Mouse (Mus musculus) brown adipose tissue, adult 24 weeks (tissue): Measurements from ENCODE around the gene Gls2. TPM values are rescaled to one million over a fixed set of nuclear protein-coding genes. Genes with fewer than 3 reads are reported as not detected.
A peak's percentile ranks its signal among the peaks of the same experiment; 100 is the strongest.
"Not testable (repeated sequence)": the region's sequence is repeated elsewhere in the genome, so short reads cannot be mapped to it uniquely, and the experiment has no call there.

Experiments
- H3K27ac ChIP-seq: fragments of 200-500 bp; replicated peaks from 2 replicates; pipeline ENCODE4 v1.5.1; 2012; ENCODE audit warnings: low read depth, mild to moderate bottlenecking, low read length
- H3K4me1 ChIP-seq: fragments of 200-500 bp; 2 replicates; pipeline ENCODE4 v1.6.1; 2012; ENCODE audit warnings: low read length, mixed read lengths; ENCODE audit not compliant: control insufficient read depth, insufficient read depth, insufficient read length
- H3K4me3 ChIP-seq: fragments of 200-500 bp; 2 replicates; pipeline ENCODE4 v1.5.1; 2012; ENCODE audit warnings: low read depth, mild to moderate bottlenecking, low read length, moderate library complexity; ENCODE audit not compliant: insufficient read depth
- polyA plus RNA-seq: library from polyadenylated mRNA; stranded (reverse); fragments of >200 nt; gene quantifications from 2 replicates; pipeline ENCODE4 v1.2.4, GENCODE M21; 2012; ENCODE audit not compliant: missing spikeins, insufficient read depth, insufficient read length

Gene Gls2
- polyA plus RNA-seq, 1 experiment, result 0.87 TPM

DNA sequence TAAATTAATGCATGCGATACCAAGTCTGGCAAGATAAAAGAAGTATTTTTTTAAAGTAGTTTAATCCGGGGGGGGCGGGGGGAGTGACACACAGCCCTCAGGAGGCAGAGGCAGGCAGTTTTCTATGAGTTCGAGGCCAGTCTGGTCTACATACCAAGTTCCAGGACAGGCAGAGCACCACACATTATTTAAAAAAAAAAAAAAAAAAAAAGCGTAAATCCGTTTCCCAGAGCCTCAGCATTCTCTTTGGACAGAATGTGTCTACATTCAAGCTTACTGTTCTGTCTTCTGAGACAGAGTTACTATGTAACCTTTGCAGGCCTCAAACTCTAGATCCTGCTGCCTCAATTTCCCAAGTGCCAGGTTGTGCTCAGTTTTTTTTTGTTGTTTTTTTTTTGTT is 17.9 kb downstream of the Gls2 start:
- Histone ChIP-seq H3K4me3 (peak overlapping the region; percentile 83), H3K27ac (peak overlapping the region; percentile 43; the same call in 1 of the 2 replicates), H3K4me1 (no peaks in the 10 kb centered on the region)

DNA sequence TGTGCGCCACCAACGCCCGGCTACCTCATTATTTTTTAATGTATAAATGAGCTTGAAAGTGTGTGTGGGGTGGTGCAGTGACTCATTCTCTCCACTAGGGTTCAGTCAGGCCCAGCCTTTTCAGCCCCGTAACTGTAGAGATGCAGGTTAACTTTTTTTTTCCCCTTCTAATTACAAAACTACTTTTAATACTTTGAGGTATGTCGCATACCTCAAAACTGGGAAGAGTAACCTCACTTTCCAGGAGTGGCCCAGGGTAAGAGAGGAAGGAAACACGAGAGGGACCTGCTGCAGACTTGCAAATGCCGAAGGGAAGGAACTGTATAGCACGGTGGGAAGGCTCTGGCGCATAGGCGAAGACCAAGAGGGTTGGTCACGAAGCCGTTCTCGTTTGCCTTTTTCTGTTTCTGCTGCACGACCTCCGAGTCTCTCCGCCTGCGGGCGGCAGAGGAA is 18.6 kb downstream of the Gls2 start:
- H3K4me3 ChIP-seq, result peak overlapping the region; percentile 44
- no peaks in the 10 kb centered on the region for H3K4me1 ChIP-seq
- H3K27ac ChIP-seq, result no peak overlapping the region

DNA sequence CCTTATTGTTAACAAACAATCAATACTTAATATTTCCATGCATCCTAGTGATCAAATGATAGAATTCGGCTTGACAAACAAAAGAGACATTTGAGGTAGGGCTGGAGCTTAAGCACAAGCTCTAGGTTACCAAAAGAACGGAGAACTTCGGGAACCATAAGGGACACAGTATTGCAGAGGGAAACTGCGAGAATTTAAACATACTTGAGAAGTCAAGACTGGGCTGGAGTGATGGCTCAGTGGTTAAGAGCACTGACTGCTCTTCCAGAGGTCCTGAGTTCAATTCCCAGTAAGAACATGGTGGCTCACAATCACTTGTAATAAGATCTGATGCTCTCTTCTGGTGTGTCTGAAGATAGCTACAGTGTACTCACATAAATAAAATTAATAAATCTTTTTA is 19.9 kb downstream of the Gls2 start:
- not testable (repeated sequence) for H3K4me3 ChIP-seq, H3K27ac ChIP-seq, H3K4me1 ChIP-seq

DNA sequence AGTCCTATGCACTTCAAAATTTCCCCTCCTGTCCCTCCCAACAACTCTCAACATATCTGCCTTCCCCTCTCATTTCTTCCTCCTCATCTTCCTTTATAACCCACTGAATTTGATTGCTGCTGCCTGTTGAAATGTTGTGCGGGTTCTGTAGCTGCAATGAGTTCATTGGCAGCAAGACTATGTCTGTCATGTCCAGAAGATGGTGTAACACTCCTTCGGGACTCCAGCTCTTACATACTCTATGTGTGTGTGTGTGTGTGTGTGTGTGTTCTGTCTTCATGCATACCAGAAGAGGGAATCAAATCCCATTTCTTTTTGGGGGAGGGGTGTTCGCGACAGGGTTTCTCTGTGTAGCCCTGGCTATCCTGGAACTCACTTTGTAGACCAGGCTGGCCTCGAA is 20.7 kb downstream of the Gls2 start:
- H3K4me3 ChIP-seq, result no peak overlapping the region
- no peak overlapping the region for H3K27ac ChIP-seq
- no peaks in the 10 kb centered on the region for H3K4me1 ChIP-seq

DNA sequence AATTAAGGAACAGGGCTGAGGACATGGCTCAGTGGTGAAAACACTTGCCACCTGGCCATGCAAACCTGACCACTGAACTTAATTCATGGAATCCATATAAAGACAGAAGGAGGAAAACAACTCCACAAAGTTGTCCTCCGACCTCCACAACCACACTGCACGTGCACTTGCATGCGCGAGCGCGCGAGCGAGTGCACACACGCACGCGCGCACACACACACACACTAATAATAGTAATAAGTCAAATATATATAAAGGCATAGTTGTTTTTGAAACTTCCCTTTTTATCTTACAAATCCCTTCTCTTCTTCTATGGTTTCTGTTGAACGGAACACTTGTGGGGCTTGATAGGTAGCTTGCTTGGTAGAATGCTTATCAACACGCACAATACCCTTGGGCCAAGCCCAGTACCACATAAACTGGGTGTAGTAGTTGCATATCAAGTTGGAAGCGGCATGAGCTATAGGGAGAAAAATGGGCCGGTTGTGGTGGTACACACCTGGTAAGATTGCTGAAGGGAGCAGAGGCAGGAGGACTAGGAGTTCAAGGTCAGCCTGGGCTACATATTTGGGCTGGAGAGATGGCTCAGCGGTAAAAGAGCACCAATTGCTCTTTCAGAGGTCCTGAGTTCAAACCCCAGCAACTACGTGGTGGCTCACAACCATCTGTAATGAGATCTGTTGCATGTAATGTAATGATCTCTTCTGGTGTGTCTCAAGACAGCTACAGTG is 24.3 kb downstream of the Gls2 start:
- no peak overlapping the region for H3K4me3 ChIP-seq
- no peak overlapping the region for H3K27ac ChIP-seq
- no peaks in the 10 kb centered on the region for H3K4me1 ChIP-seq

DNA sequence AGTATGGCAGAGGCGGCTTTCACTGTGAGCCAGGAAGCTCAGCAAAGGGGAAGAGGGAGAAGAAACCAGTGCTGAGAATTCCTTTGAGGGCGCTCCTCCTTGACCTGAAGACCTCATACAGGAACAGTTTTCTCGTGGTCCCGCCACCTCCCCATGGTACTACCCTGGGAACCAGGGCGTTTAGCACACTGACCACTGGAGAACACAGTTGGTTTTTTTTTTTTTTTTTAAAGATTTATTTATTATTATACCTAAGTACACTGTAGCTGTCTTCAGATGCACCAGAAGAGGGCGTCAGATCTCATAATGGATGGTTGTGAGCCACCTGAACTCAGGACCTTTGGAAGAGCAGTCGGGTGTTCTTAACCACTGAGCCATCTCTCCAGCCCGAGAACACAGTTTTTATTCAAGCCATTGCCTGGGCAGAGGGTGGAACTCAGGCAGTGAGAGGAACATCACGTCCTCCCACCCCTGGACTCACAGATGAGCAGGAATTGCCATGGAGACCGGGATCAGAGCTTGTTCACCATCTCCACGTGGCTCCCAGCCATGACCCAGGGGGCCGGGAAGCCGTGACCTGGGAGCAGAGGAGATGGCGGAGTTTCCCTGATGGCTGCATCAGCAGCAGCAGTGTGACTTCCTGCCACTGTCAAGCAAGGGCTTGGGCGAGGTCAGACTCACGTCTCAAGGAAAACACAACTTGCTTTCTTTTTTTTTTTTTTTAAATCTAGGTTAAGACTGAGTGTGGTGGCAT is 27.5 kb downstream of the Gls2 start:
- H3K4me1 ChIP-seq, result no peaks in the 10 kb centered on the region
- no peak overlapping the region for H3K4me3 ChIP-seq
- no peak overlapping the region for H3K27ac ChIP-seq

DNA sequence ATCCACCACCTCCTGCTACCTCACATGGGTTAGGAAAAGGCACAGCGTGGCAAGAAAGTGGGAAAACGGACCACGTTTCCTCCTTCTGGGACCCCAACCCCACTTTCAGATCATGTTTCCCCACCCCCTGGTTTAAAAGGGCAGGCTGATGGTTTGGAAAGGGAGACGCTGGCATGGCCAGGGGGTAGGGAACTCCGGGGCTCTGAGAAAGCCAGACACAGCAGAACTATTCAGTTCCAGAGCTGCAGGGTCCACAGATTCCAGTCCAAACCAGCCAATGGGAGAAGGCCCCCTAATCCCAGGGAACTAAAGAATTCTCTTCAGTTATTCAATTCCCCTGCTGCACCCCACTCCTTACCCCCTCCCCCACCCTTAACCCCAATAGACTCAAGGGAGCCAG is 30.8 kb downstream of the Gls2 start:
- Histone ChIP-seq H3K4me1 (no peaks in the 10 kb centered on the region), H3K4me3 (no peak overlapping the region), H3K27ac (no peak overlapping the region)

DNA sequence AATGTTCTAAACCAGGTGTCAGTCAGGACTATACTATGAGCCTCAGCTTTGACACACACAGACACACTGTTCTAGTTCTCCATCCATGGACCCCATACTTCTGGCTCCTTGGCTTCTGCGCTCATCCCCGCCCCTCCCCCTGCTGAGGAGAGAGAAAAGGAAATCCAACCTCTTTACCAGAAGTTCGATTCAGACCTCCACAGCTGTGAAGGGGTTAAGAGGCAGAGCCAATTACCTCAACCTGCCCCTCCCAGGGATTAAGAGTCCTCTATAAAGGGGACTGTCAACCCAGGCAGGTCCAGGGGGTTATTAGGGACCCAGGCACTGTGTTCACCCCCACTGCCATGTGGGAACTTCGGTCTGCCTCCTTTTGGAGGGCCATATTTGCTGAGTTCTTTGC is 31.3 kb downstream of the Gls2 start, which contains the start of gene Mip:
Gene Mip (plus strand): TSS at position 301 of the 400 bp plus-strand sequence.
- no peak within 1 kb of the TSS for H3K27ac ChIP-seq
- no peaks in the 10 kb centered on the region for H3K4me1 ChIP-seq
- no peak within 1 kb of the TSS for H3K4me3 ChIP-seq

DNA sequence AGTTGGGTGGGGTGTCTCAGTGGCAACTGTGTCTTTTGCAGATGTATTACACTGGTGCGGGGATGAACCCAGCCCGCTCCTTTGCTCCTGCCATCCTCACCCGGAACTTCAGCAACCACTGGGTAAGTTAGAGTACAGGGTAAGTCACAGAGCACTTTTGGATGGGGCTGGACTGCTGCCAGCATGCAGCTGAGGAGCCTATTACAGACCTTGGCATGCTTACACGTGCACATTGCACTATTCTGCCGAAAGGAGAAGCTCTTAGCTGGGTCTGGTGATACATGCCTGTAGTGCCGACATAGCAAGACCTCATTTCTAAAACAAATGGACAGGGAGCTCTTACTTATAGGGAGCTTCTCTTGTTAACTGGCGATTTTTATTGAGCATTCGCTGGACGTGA is 33.3 kb downstream of the Gls2 start:
- Histone ChIP-seq H3K4me1 (no peaks in the 10 kb centered on the region), H3K27ac (no peak overlapping the region), H3K4me3 (no peak overlapping the region)

DNA sequence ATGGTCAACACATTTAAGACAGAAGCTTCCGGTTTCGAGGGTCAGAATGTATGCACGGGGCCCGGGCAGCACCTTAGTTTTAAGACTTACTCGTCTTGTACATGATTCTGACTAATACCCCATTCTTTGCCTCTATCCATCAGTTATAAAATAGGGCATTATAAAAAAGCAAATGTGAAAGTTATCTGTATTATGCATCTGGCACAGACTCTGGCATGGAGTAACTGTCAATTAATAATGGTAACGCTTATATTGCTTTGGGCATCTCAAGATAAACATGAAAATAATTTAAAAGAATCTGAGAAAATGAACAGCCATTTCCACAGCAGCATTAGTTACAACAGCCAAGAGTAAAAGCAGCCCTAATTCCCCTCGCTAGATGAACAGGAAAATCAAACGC is 33.8 kb downstream of the Gls2 start:
- Histone ChIP-seq H3K27ac (no peak overlapping the region), H3K4me1 (no peaks in the 10 kb centered on the region), H3K4me3 (no peak overlapping the region)

DNA sequence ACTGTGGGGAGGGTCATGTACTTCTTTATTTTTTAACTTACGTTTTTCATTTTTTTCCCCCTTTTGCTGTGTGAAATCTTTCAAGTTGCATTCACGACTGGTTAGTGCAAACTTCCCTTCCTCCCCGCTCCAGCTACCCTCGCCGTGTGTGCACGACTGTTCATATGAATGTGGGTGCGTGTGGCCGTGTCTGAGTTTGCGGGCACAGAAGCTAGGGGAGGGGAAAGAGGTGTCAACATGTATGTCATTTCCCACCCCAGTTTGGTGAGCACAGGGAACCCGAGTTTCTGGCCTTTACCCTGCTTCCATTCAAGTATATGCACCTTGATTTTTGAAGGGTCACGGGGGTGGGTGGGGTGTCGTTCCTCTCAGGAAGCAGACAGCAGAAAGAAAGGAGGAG is 36.3 kb downstream of the Gls2 start:
- H3K4me3 ChIP-seq, result no peak overlapping the region
- no peak overlapping the region for H3K27ac ChIP-seq
- H3K4me1 ChIP-seq, result no peaks in the 10 kb centered on the region

DNA sequence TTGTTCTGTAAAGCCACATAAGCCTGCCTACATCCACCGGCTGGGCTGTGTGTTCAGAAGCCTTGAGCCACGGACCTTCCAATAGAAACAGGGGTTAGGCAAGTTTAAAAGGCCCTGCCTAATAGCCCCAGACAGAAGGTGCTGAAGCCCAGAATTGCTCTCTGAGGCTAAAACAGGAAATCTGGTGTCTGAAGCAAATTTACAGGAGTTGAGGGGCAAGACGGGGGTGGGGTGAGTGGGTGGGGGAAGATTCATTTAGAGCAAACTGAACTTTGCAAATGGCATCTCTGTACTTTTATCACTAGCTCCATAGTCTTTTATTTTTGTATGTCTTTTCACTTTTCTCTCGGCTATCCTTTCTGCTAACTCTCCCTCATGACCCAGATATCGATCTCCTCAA is 36.9 kb downstream of the Gls2 start:
- Histone ChIP-seq H3K27ac (no peak overlapping the region), H3K4me3 (peak overlapping the region; percentile 84; the same call in 1 of the 2 replicates), H3K4me1 (no peaks in the 10 kb centered on the region)

DNA sequence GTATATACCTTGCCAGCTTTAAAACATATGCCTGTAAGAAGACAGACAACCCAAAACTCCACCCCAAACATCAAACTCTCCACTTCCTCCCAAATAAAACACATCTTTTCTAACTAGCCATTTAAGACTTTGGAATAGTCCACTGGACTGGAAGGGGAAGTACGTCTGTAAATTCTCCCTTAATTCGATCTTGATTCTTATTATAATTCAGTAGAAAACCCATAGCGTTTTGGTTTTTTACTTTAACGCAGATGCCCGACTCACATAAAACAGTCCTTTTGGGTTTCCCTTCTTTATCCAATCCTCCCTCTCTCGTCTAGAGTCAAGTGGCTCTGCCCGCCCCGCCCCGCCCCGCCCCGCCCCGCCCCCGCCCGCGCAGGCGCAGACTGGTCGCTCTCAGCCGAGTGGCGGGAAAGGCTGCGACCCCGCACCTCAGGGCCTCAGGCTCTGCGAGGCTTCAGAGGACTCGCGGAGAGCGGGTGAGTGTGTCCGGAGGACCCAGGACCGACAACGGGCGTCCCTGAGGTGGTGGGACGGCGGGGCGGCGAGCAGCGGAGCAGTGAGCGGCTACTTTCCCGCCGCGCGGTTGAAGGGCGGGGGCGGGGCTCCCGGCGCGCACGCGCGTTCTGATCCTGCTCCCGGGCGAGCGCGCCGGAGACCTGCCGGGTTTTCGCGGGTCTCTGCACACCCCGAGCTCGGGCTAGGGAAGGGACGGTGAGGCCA is 37.6 kb downstream of the Gls2 start, which contains the start of gene Timeless:
Gene Timeless (plus strand): TSS at position 369 of the 723 bp plus-strand sequence.
- Histone ChIP-seq H3K27ac (peak within 1 kb of the TSS; percentile 82), H3K4me1 (no peaks in the 10 kb centered on the region), H3K4me3 (peak within 1 kb of the TSS; percentile 84)

DNA sequence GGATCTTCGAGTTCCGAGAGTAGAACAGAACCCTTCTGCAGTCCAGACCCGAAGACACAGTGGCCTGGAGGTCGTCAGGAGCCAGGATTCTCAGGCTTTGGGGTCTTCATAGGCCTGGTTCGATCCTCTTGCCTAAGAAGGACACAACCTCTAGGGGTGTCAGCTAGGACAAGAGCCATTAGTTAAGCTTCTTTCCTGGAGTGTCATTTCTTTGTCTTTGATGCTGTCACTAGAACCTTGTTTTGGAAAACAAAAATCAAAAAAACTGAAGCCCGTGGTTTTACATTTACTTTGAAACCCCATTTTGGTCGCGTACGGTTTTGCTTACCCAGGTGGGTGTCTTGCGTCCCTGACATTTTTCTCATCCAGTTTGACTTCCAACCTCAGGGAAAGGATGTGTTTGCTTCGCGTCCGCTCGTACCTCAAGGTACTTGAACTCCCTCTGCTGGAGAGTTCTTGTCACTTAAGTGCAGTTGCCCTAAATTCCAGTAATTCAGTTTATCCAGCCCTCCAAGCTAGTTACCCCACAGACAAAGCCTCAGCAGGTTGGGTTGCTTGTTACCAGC is 38.2 kb downstream of the Gls2 start:
- H3K4me1 ChIP-seq, result no peaks in the 10 kb centered on the region
- H3K27ac ChIP-seq, result peak overlapping the region; percentile 82
- H3K4me3 ChIP-seq, result peak overlapping the region; percentile 84

DNA sequence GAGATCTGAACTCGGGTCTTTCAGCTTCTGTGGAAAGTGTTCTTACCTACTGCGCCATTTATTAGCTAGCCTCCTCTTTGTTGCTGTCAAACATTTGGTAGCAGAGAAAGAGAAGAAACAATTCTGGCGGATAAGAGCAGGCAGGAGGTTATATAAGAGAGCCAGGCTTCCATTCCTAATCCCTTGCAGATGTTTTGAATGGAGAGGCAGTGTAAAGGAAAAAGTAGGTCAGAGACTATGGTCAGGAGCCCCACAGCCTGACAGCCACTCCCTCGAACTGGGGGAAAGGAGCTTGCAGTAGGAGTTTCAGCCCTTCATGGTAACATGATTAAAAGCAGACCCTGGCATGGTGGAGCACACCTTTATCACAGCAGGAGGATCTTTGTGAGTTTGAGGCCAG is 42.1 kb downstream of the Gls2 start:
- Histone ChIP-seq H3K4me1 (no peaks in the 10 kb centered on the region), H3K27ac (no peak overlapping the region), H3K4me3 (no peak overlapping the region)
